Mouse (Mus musculus): ENCODE measurements around the gene St6galnac5. TPM values are rescaled to one million over a fixed set of nuclear protein-coding genes. Genes with fewer than 3 reads are reported as not detected.

St6galnac5 gene
- polyA plus RNA-seq, 1 experiment from 2014 or later = 1.5 TPM

GRCm38 (mm10) chr3:152958358-152959150, 23.5 kb downstream of the St6galnac5 start:
- no peak overlapping the region for H3K27ac ChIP-seq (ENCODE audit: low read length)
- 63% methylated on average over 11 of the region's 11 CpGs for WGBS
- no peak overlapping the region for H3K4me3 ChIP-seq (ENCODE audit: low read depth, low read length)
- H3K9ac ChIP-seq (replicated peaks; ENCODE audit: low read depth, low read length) = no peak overlapping the region
- no peaks in the 10 kb centered on the region for H3K9me3 ChIP-seq (ENCODE audit: control insufficient read depth, low read depth, low read length)
- no peak for ATAC-seq (ENCODE audit: insufficient number of reproducible peaks, insufficient read depth, low FRiP score, low read depth)
- H3K27me3 ChIP-seq (ENCODE audit: control insufficient read depth, insufficient read depth, low read length) = no peaks in the 10 kb centered on the region
- H3K4me2 ChIP-seq (replicated peaks; ENCODE audit: low read depth, low read length) = no peak overlapping the region
- no peaks in the 10 kb centered on the region for H3K4me1 ChIP-seq (ENCODE audit: control insufficient read depth, insufficient read depth, low read length)
- no peaks in the 10 kb centered on the region for H3K36me3 ChIP-seq (ENCODE audit: control insufficient read depth, insufficient read depth, low read length)

- no peaks in the 10 kb centered on the region for H3K27me3 ChIP-seq (ENCODE audit: control insufficient read depth, insufficient read depth, low read length)
- H3K9me3 ChIP-seq (ENCODE audit: control insufficient read depth, low read depth, low read length) = no peaks in the 10 kb centered on the region
- H3K27ac ChIP-seq (ENCODE audit: low read length) = no peak overlapping the region
- no peaks in the 10 kb centered on the region for H3K36me3 ChIP-seq (ENCODE audit: control insufficient read depth, insufficient read depth, low read length)
- 76% methylated on average over 4 of the region's 4 CpGs for WGBS
- no peaks in the 10 kb centered on the region for H3K4me1 ChIP-seq (ENCODE audit: control insufficient read depth, insufficient read depth, low read length)
- ATAC-seq (ENCODE audit: insufficient number of reproducible peaks, insufficient read depth, low FRiP score, low read depth) = no peak
- H3K4me2 ChIP-seq (replicated peaks; ENCODE audit: low read depth, low read length) = no peak overlapping the region
- H3K4me3 ChIP-seq (ENCODE audit: low read depth, low read length) = no peak overlapping the region
- H3K9ac ChIP-seq (replicated peaks; ENCODE audit: low read depth, low read length) = no peak overlapping the region
These were observed 25.3 kb downstream of the St6galnac5 start for GRCm38 (mm10) chr3:152956771-152957170.

- 63% methylated on average over 5 of the region's 5 CpGs for WGBS
- Histone ChIP-seq H3K9me3 (ENCODE audit: control insufficient read depth, low read depth, low read length) (no peaks in the 10 kb centered on the region), H3K27ac (ENCODE audit: low read length) (no peak overlapping the region), H3K27me3 (ENCODE audit: control insufficient read depth, insufficient read depth, low read length) (no peaks in the 10 kb centered on the region), H3K4me1 (ENCODE audit: control insufficient read depth, insufficient read depth, low read length) (no peaks in the 10 kb centered on the region), H3K4me2 (replicated peaks; ENCODE audit: low read depth, low read length) (no peak overlapping the region), H3K9ac (replicated peaks; ENCODE audit: low read depth, low read length) (no peak overlapping the region), H3K36me3 (ENCODE audit: control insufficient read depth, insufficient read depth, low read length) (no peaks in the 10 kb centered on the region), H3K4me3 (ENCODE audit: low read depth, low read length) (no peak overlapping the region)
- ATAC-seq (ENCODE audit: insufficient number of reproducible peaks, insufficient read depth, low FRiP score, low read depth) = no peak
These were observed 26.0 kb downstream of the St6galnac5 start for GRCm38 (mm10) chr3:152956038-152956437.

GRCm38 (mm10) chr3:152951634-152952545, 30.2 kb downstream of the St6galnac5 start:
- no peak overlapping the region for H3K27ac ChIP-seq (ENCODE audit: low read length)
- no peaks in the 10 kb centered on the region for H3K9me3 ChIP-seq (ENCODE audit: control insufficient read depth, low read depth, low read length)
- H3K36me3 ChIP-seq (ENCODE audit: control insufficient read depth, insufficient read depth, low read length) = no peaks in the 10 kb centered on the region
- no peaks in the 10 kb centered on the region for H3K4me1 ChIP-seq (ENCODE audit: control insufficient read depth, insufficient read depth, low read length)
- H3K4me2 ChIP-seq (replicated peaks; ENCODE audit: low read depth, low read length) = no peak overlapping the region
- 58% methylated on average over 11 of the region's 11 CpGs for WGBS
- H3K4me3 ChIP-seq (ENCODE audit: low read depth, low read length) = no peak overlapping the region
- ATAC-seq (ENCODE audit: insufficient number of reproducible peaks, insufficient read depth, low FRiP score, low read depth) = no peak
- H3K27me3 ChIP-seq (ENCODE audit: control insufficient read depth, insufficient read depth, low read length) = no peaks in the 10 kb centered on the region
- no peak overlapping the region for H3K9ac ChIP-seq (replicated peaks; ENCODE audit: low read depth, low read length)

GRCm38 (mm10) chr3:152950914-152951313, 31.1 kb downstream of the St6galnac5 start:
- H3K9ac ChIP-seq (replicated peaks; ENCODE audit: low read depth, low read length) = no peak overlapping the region
- 93% methylated on average over 9 of the region's 9 CpGs for WGBS
- no peak for ATAC-seq (ENCODE audit: insufficient number of reproducible peaks, insufficient read depth, low FRiP score, low read depth)

GRCm38 (mm10) chr3:152950299-152950698, 31.7 kb downstream of the St6galnac5 start:
- Histone ChIP-seq H3K27me3 (ENCODE audit: control insufficient read depth, insufficient read depth, low read length) (no peaks in the 10 kb centered on the region), H3K4me3 (ENCODE audit: low read depth, low read length) (no peak overlapping the region), H3K4me1 (ENCODE audit: control insufficient read depth, insufficient read depth, low read length) (no peaks in the 10 kb centered on the region), H3K36me3 (ENCODE audit: control insufficient read depth, insufficient read depth, low read length) (no peaks in the 10 kb centered on the region), H3K4me2 (replicated peaks; ENCODE audit: low read depth, low read length) (no peak overlapping the region), H3K27ac (ENCODE audit: low read length) (no peak overlapping the region), H3K9ac (replicated peaks; ENCODE audit: low read depth, low read length) (no peak overlapping the region), H3K9me3 (ENCODE audit: control insufficient read depth, low read depth, low read length) (no peaks in the 10 kb centered on the region)
- WGBS = 91% methylated on average over 5 of the region's 5 CpGs
- ATAC-seq (ENCODE audit: insufficient number of reproducible peaks, insufficient read depth, low FRiP score, low read depth) = no peak

More at GRCm38 (mm10) chr3:152950914-152951313, 31.1 kb downstream of the St6galnac5 start:
- Histone ChIP-seq H3K27me3 (ENCODE audit: control insufficient read depth, insufficient read depth, low read length) (no peaks in the 10 kb centered on the region), H3K9me3 (ENCODE audit: control insufficient read depth, low read depth, low read length) (no peaks in the 10 kb centered on the region), H3K4me1 (ENCODE audit: control insufficient read depth, insufficient read depth, low read length) (no peaks in the 10 kb centered on the region), H3K4me3 (ENCODE audit: low read depth, low read length) (no peak overlapping the region), H3K36me3 (ENCODE audit: control insufficient read depth, insufficient read depth, low read length) (no peaks in the 10 kb centered on the region), H3K27ac (ENCODE audit: low read length) (no peak overlapping the region), H3K4me2 (replicated peaks; ENCODE audit: low read depth, low read length) (no peak overlapping the region)

- no peak for ATAC-seq (ENCODE audit: insufficient number of reproducible peaks, insufficient read depth, low FRiP score, low read depth)
- Histone ChIP-seq H3K27ac (ENCODE audit: low read length) (no peak overlapping the region), H3K27me3 (ENCODE audit: control insufficient read depth, insufficient read depth, low read length) (no peaks in the 10 kb centered on the region), H3K9ac (replicated peaks; ENCODE audit: low read depth, low read length) (no peak overlapping the region), H3K4me1 (ENCODE audit: control insufficient read depth, insufficient read depth, low read length) (no peaks in the 10 kb centered on the region), H3K9me3 (ENCODE audit: control insufficient read depth, low read depth, low read length) (no peaks in the 10 kb centered on the region), H3K36me3 (ENCODE audit: control insufficient read depth, insufficient read depth, low read length) (no peaks in the 10 kb centered on the region), H3K4me3 (ENCODE audit: low read depth, low read length) (no peak overlapping the region), H3K4me2 (replicated peaks; ENCODE audit: low read depth, low read length) (no peak overlapping the region)
- 90% methylated on average over 15 of the region's 15 CpGs for WGBS
These were observed 32.7 kb downstream of the St6galnac5 start for GRCm38 (mm10) chr3:152949233-152949777.

- Histone ChIP-seq H3K27ac (ENCODE audit: low read length) (no peak overlapping the region), H3K9ac (replicated peaks; ENCODE audit: low read depth, low read length) (no peak overlapping the region), H3K9me3 (ENCODE audit: control insufficient read depth, low read depth, low read length) (no peaks in the 10 kb centered on the region), H3K36me3 (ENCODE audit: control insufficient read depth, insufficient read depth, low read length) (no peaks in the 10 kb centered on the region), H3K27me3 (ENCODE audit: control insufficient read depth, insufficient read depth, low read length) (no peaks in the 10 kb centered on the region), H3K4me2 (replicated peaks; ENCODE audit: low read depth, low read length) (no peak overlapping the region), H3K4me3 (ENCODE audit: low read depth, low read length) (no peak overlapping the region), H3K4me1 (ENCODE audit: control insufficient read depth, insufficient read depth, low read length) (no peaks in the 10 kb centered on the region)
- WGBS = 82% methylated on average over 7 of the region's 7 CpGs
- no peak for ATAC-seq (ENCODE audit: insufficient number of reproducible peaks, insufficient read depth, low FRiP score, low read depth)
These were observed 33.5 kb downstream of the St6galnac5 start for GRCm38 (mm10) chr3:152948556-152948955.
